Mouse (Mus musculus): ENCODE results near the gene Btk. TPM values are rescaled to one million over a fixed set of nuclear protein-coding genes. Genes with fewer than 3 reads are reported as not detected.

Btk gene
- polyA plus RNA-seq, 1 experiment from 2014 or later, result 0.25 TPM

- Histone ChIP-seq H3K9me3 (ENCODE audit: control insufficient read depth, low read length) (no peaks in the 10 kb centered on the region), H3K9ac (replicated peaks; ENCODE audit: low read depth, low read length) (peak within 1 kb of the TSS; percentile 62), H3K4me2 (ENCODE audit: low read length) (peak within 1 kb of the TSS; percentile 67), H3K4me3 (replicated peaks; ENCODE audit: low read length) (peak within 1 kb of the TSS; percentile 53), H3K4me1 (replicated peaks; ENCODE audit: control insufficient read depth, insufficient read depth, low read length) (peaks cover 5% of the 10 kb centered on the region; the same call in 1 of the 2 replicates), H3K27ac (ENCODE audit: low read length) (peak within 1 kb of the TSS; percentile 82), H3K36me3 (ENCODE audit: control insufficient read depth, insufficient read depth) (no peaks in the 10 kb centered on the region), H3K27me3 (replicated peaks; ENCODE audit: control insufficient read depth, insufficient read depth, low read length) (no peaks in the 10 kb centered on the region)
- 17% methylated on average over 45 of the region's 45 CpGs for WGBS
- peak; percentile 99 for ATAC-seq
Observed at GRCm38 (mm10) chrX:134585103-134586002, 2.0 kb upstream of the Btk start, which contains the start of gene Rpl36a. Gene Rpl36a (plus strand): TSS chrX:134585654.

- Histone ChIP-seq H3K4me1 (replicated peaks; ENCODE audit: control insufficient read depth, insufficient read depth, low read length) (peaks cover 5% of the 10 kb centered on the region; the same call in 1 of the 2 replicates), H3K9me3 (ENCODE audit: control insufficient read depth, low read length) (no peaks in the 10 kb centered on the region), H3K36me3 (ENCODE audit: control insufficient read depth, insufficient read depth) (no peaks in the 10 kb centered on the region), H3K27me3 (replicated peaks; ENCODE audit: control insufficient read depth, insufficient read depth, low read length) (no peaks in the 10 kb centered on the region), H3K9ac (replicated peaks; ENCODE audit: low read depth, low read length) (no peak overlapping the region), H3K27ac (ENCODE audit: low read length) (no peak overlapping the region), H3K4me2 (ENCODE audit: low read length) (no peak overlapping the region), H3K4me3 (replicated peaks; ENCODE audit: low read length) (no peak overlapping the region)
- ATAC-seq, result no peak
- WGBS, result 88% methylated on average over 11 of the region's 11 CpGs
Observed at GRCm38 (mm10) chrX:134582270-134582669, 1.1 kb downstream of the Btk start.

DNA sequence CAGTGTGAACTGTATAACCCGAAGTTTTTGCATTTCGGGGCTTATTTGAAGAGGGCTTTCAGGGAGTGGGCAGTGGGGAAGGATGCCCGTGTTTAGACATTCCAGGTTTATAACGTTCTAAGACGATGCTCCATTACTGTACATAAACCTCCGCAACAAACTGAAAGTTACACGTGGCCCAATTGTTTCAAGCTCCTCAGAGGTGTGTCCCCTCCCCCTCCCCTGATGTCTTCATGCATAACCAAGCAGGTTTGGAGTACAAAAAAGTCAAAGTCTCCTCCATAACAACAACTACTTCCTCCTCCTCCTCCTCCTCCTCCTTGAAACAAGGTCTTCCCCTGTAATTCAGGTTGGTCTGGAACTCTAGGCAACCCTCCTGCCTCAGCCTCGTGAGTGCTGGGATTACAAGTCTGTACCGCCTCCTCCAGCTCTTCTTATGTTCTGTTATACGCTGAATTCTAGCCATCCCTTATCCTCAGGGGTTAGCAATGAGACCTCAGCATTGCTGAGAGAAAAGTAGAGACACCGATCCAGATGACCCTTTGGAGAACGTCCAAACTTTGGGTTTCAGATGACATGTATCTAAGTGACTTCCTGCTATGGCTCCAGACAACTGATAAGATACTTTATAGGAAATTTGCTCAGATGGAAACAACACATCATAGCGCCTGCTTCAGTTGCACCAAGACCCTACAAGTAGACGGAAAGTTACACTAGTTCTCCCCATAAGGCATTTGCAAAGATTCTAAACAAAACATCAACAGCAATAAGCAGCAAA lies 2.7 kb downstream of the Btk start:
- no peak overlapping the region for H3K27ac ChIP-seq (ENCODE audit: low read length)
- no peak overlapping the region for H3K4me3 ChIP-seq (replicated peaks; ENCODE audit: low read length)
- ATAC-seq, result no peak
- no peaks in the 10 kb centered on the region for H3K4me1 ChIP-seq (replicated peaks; ENCODE audit: control insufficient read depth, insufficient read depth, low read length)
- H3K9ac ChIP-seq (replicated peaks; ENCODE audit: low read depth, low read length), result no peak overlapping the region
- H3K27me3 ChIP-seq (replicated peaks; ENCODE audit: control insufficient read depth, insufficient read depth, low read length), result no peaks in the 10 kb centered on the region
- no peak overlapping the region for H3K4me2 ChIP-seq (ENCODE audit: low read length)
- H3K36me3 ChIP-seq (ENCODE audit: control insufficient read depth, insufficient read depth), result no peaks in the 10 kb centered on the region
- no peaks in the 10 kb centered on the region for H3K9me3 ChIP-seq (ENCODE audit: control insufficient read depth, low read length)
- 87% methylated on average over 14 of the region's 14 CpGs for WGBS

GRCm38 (mm10) chrX:134577896-134578295 lies 5.5 kb downstream of the Btk start:
- WGBS, result 77% methylated on average over 4 of the region's 4 CpGs
- Histone ChIP-seq H3K9ac (replicated peaks; ENCODE audit: low read depth, low read length) (no peak overlapping the region), H3K27ac (ENCODE audit: low read length) (no peak overlapping the region), H3K4me1 (replicated peaks; ENCODE audit: control insufficient read depth, insufficient read depth, low read length) (no peaks in the 10 kb centered on the region), H3K27me3 (replicated peaks; ENCODE audit: control insufficient read depth, insufficient read depth, low read length) (no peaks in the 10 kb centered on the region), H3K9me3 (ENCODE audit: control insufficient read depth, low read length) (no peaks in the 10 kb centered on the region), H3K4me3 (replicated peaks; ENCODE audit: low read length) (no peak overlapping the region), H3K36me3 (ENCODE audit: control insufficient read depth, insufficient read depth) (no peaks in the 10 kb centered on the region), H3K4me2 (ENCODE audit: low read length) (no peak overlapping the region)
- ATAC-seq, result no peak

- no peaks in the 10 kb centered on the region for H3K27me3 ChIP-seq (replicated peaks; ENCODE audit: control insufficient read depth, insufficient read depth, low read length)
- 87% methylated on average over 8 of the region's 8 CpGs for WGBS
- no peaks in the 10 kb centered on the region for H3K9me3 ChIP-seq (ENCODE audit: control insufficient read depth, low read length)
- H3K36me3 ChIP-seq (ENCODE audit: control insufficient read depth, insufficient read depth), result no peaks in the 10 kb centered on the region
- H3K27ac ChIP-seq (ENCODE audit: low read length), result no peak overlapping the region
- no peak overlapping the region for H3K4me3 ChIP-seq (replicated peaks; ENCODE audit: low read length)
- H3K4me1 ChIP-seq (replicated peaks; ENCODE audit: control insufficient read depth, insufficient read depth, low read length), result no peaks in the 10 kb centered on the region
- H3K9ac ChIP-seq (replicated peaks; ENCODE audit: low read depth, low read length), result no peak overlapping the region
- ATAC-seq, result no peak
- H3K4me2 ChIP-seq (ENCODE audit: low read length), result no peak overlapping the region
Observed at GRCm38 (mm10) chrX:134566536-134567222, 16.7 kb downstream of the Btk start.

DNA sequence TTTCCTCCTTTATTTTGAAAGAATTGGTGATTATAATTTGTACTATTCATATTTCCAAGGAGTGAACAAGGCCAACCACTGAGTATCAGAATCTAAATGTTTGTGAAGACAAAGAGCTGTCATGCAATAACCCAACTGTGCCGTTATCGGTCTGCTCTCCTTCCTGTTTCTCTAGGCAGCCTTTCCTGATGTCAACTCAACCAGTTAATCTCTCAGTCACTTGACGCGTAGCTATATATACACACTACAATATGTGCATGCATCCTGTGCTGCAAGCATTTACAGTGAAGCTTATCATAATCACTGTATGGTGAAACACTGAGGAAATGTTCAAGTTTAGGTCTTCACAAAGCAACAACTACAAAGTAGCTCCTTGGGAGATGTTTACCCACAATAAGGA lies 19.0 kb downstream of the Btk start:
- Histone ChIP-seq H3K4me1 (replicated peaks; ENCODE audit: control insufficient read depth, insufficient read depth, low read length) (no peaks in the 10 kb centered on the region), H3K9ac (replicated peaks; ENCODE audit: low read depth, low read length) (no peak overlapping the region), H3K4me3 (replicated peaks; ENCODE audit: low read length) (no peak overlapping the region), H3K4me2 (ENCODE audit: low read length) (no peak overlapping the region), H3K27me3 (replicated peaks; ENCODE audit: control insufficient read depth, insufficient read depth, low read length) (no peaks in the 10 kb centered on the region), H3K27ac (ENCODE audit: low read length) (no peak overlapping the region), H3K9me3 (ENCODE audit: control insufficient read depth, low read length) (no peaks in the 10 kb centered on the region), H3K36me3 (ENCODE audit: control insufficient read depth, insufficient read depth) (no peaks in the 10 kb centered on the region)
- ATAC-seq, result no peak
- WGBS, result 88% methylated on average over 4 of the region's 4 CpGs

DNA sequence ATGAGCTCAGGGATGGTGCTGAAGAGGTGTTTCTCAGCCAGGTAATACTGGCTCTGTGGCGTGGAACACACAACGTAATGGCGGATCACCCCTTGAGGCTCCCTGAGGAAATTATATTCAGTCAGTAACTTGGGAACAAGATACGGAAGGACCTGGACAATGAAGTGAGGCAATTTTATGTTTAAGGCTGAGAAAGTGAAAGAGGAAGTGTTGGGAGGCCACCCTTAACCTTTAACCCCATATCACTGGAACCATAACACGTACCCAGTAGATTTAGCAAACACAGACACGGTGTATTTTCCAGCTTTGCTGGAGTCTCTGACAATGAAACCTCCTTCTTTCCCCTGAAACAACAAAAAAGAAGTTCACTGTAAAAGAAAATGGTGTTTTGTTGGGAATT lies 28.9 kb downstream of the Btk start:
- Histone ChIP-seq H3K27ac (ENCODE audit: low read length) (no peak overlapping the region), H3K9me3 (ENCODE audit: control insufficient read depth, low read length) (no peaks in the 10 kb centered on the region), H3K4me3 (replicated peaks; ENCODE audit: low read length) (no peak overlapping the region), H3K27me3 (replicated peaks; ENCODE audit: control insufficient read depth, insufficient read depth, low read length) (no peaks in the 10 kb centered on the region), H3K36me3 (ENCODE audit: control insufficient read depth, insufficient read depth) (no peaks in the 10 kb centered on the region), H3K4me1 (replicated peaks; ENCODE audit: control insufficient read depth, insufficient read depth, low read length) (no peaks in the 10 kb centered on the region), H3K9ac (replicated peaks; ENCODE audit: low read depth, low read length) (no peak overlapping the region), H3K4me2 (ENCODE audit: low read length) (no peak overlapping the region)
- 87% methylated on average over 6 of the region's 6 CpGs for WGBS
- ATAC-seq, result no peak

- Histone ChIP-seq H3K9ac (replicated peaks; ENCODE audit: low read depth, low read length) (no peak overlapping the region), H3K27ac (ENCODE audit: low read length) (no peak overlapping the region), H3K36me3 (ENCODE audit: control insufficient read depth, insufficient read depth) (no peaks in the 10 kb centered on the region), H3K27me3 (replicated peaks; ENCODE audit: control insufficient read depth, insufficient read depth, low read length) (no peaks in the 10 kb centered on the region), H3K4me3 (replicated peaks; ENCODE audit: low read length) (no peak overlapping the region), H3K9me3 (ENCODE audit: control insufficient read depth, low read length) (no peaks in the 10 kb centered on the region), H3K4me1 (replicated peaks; ENCODE audit: control insufficient read depth, insufficient read depth, low read length) (no peaks in the 10 kb centered on the region), H3K4me2 (ENCODE audit: low read length) (no peak overlapping the region)
- no peak for ATAC-seq
- 91% methylated on average over 3 of the region's 4 CpGs for WGBS
Observed at GRCm38 (mm10) chrX:134553326-134553725, 30.0 kb downstream of the Btk start.

- H3K9ac ChIP-seq (replicated peaks; ENCODE audit: low read depth, low read length), result no peak overlapping the region
- ATAC-seq, result peak; percentile 62
Observed at GRCm38 (mm10) chrX:134550903-134551302, 32.5 kb downstream of the Btk start.

More at GRCm38 (mm10) chrX:134550903-134551302, 32.5 kb downstream of the Btk start:
- Histone ChIP-seq H3K4me2 (ENCODE audit: low read length) (no peak overlapping the region), H3K27me3 (replicated peaks; ENCODE audit: control insufficient read depth, insufficient read depth, low read length) (no peaks in the 10 kb centered on the region), H3K27ac (ENCODE audit: low read length) (no peak overlapping the region), H3K36me3 (ENCODE audit: control insufficient read depth, insufficient read depth) (no peaks in the 10 kb centered on the region), H3K4me3 (replicated peaks; ENCODE audit: low read length) (no peak overlapping the region), H3K4me1 (replicated peaks; ENCODE audit: control insufficient read depth, insufficient read depth, low read length) (no peaks in the 10 kb centered on the region), H3K9me3 (ENCODE audit: control insufficient read depth, low read length) (no peaks in the 10 kb centered on the region)
- 12% methylated on average over 5 of the region's 5 CpGs for WGBS
